Mouse (Mus musculus): ENCODE data around the gene Kmo.

Kmo gene

DNA sequence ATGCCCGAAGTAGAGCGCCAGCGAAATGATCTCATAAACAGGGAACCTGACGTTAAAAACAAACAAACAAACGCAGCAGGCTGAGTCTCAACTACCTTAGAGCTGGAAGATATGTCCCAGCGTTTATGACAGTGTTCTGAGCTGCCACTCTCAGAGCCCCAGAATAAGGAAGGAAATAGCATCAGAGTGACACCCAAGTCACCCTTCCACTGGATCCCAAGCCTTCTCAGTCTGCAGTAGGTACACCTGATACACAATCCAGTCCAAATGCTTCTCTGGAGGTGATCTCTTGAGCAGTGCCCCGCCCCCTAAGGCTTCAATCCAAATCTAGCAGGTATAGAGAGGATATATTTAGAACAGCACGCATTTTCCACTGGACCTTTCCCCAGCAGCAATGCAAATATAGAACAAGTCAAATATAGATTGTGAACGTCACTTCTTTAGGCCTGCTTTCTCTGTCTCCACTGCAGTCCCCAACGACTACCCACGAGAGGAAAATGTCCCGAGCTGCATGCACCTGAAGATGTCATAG is 73.3 kb downstream of the Kmo start:
- DNase-seq (ENCODE audit: low read depth, low spot score), result no peak

DNA sequence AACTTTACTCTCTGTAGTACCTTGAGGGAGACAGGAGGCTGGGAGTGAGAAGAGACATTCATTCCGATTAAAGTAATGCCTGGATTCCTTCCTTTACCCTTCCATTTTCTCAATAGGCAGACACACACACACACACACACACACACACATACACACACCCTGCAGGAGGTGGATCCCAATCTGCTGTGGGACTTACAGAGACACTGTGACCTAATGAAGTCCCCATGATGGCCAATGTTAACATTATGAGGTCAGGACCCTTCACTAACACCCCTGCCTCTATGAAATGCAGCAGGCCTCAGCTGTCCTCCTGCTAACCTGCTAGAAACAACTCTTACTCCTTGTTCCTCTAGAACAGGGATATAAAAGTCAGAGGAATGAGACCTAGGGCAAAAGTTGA is 78.1 kb downstream of the Kmo start, which contains the start of gene Wdr64:
Gene Wdr64, plus strand, starts transcription at position 301 of the 400 bp plus-strand sequence.
- no peak for DNase-seq (ENCODE audit: low read depth, low spot score)

DNA sequence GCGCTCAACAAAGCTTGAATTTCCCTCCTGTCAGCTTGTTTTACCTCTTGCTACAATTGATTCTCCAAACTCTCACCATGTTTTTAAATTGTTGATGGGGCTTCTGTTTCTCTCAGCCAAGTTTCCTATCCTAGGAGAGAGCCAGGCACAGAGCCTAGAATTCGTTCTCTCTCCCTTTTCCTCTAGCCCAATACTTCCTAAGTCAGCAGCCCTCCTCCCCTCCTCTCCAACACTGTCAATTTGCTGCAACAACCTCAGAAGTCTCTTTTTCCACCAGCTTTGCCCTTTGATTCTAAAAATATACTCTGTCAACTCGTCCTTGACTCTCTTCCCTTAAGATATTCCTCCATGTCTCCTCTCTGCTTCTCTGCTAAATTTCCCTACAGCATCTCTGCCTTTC is 79.2 kb downstream of the Kmo start:
- no peak for DNase-seq (ENCODE audit: low read depth, low spot score)

DNA sequence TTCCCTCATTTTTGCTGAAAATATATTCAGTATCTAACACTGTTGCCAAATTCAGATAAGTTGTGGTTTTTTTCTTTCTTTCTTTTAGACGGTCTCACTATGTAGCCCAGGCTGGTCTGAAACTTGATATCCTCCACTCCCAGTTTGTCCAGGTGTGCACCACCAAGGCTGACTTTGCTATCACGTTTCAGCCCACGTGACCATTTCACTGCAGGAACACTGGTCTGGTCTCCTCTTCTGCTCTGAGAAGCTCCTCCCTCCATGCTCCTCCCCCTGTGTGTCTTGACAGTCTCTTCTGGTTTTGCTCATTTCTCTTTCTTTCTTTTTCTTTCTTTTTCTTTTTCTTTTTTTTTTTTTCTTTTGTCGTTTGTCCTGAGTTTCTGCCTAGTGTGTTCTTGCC is 79.6 kb downstream of the Kmo start:
- DNase-seq (ENCODE audit: low read depth, low spot score), result no peak

DNA sequence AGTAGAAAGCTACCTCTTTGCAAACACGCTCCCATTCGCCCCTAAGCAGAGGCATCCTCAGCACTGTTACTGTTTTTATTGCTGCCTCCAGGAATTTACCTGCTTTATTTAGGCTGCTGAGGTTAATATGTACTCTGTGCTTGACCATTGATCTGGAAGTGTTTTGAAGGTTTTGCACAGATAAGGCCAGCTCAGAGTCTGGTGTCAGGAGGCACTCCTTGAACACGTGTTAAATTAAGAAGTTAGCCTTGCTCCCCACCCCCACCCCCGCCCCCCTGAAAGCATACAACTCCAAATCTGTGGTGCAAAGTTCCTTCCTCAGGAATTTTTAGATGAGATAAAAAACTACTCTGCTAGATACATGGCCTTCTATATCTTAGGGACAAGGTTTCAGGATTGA is 81.0 kb downstream of the Kmo start:
- DNase-seq (ENCODE audit: low read depth, low spot score), result no peak

DNA sequence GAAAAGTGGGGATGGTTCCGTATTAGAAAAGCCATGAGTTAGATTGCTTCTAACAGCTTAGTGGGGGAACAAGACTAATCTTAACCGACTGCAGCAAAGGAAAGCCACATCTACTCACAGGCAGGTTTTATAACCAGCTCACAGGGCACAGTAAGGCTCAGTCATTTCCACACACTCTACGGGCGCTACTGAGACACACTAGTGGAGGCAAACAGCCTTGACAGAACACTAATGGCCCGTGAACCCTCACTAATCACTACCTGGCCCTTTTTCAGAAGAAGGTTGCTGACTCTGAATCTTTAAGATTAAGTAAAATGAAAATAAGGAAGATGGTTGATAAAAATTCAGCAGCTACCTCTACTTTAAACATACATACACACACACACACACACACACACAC is 87.4 kb downstream of the Kmo start:
- no peak for DNase-seq (ENCODE audit: low read depth, low spot score)

DNA sequence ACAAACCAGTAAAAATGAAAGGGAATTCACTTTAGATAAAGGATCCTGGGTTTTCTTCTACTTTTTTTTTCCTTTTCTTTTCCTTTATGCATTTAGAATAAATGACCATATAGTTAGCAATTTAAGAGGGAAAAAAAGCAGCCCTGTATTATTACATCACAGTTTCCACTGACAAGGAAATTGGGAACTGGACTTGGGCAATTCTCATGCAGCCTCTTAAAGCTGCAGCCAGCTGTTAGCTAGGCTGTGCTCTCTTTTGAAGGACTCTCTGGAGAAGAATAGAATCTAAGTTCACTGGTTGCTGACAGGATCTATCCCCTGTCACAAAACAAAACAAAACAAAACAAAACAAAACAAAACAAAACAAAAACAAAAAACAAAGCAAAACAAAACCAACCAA is 87.8 kb downstream of the Kmo start:
- DNase-seq (ENCODE audit: low read depth, low spot score), result no peak
